In genomic region chr1:76634071-76634470, GRCm38 (mm10) we compare ENCODE assay signal across 18 mouse cellular contexts.
"Had no signal": no experiment of that assay in that cellular context is flagged by ENCODE, and none has a peak within 500 bp of the region (broad histone marks: within the 10 kb centered on the region; RNA-seq: fewer than 3 reads in every experiment).

No protein-coding gene starts in this region.

- H3K4me3 ChIP-seq: intestine, embryonic 15.5 days; kidney, embryonic 15.5 days; liver, embryonic 13.5 days; neural tube, embryonic 12.5 days; neural tube, embryonic 15.5 days had no signal

- H3K27ac ChIP-seq: intestine, embryonic 15.5 days; kidney, embryonic 15.5 days; liver, embryonic 13.5 days; neural tube, embryonic 12.5 days; neural tube, embryonic 15.5 days; stomach, postnatal 0 days had no signal

- DNase-seq: kidney, adult 11 months; kidney, adult 8-10 months; kidney, postnatal 10 days; kidney, postnatal 4 days; liver, embryonic 13.5 days; lung, adult 2 months; lung, postnatal 14 days; lung, postnatal 4 days; midbrain, embryonic 14.5 days; right cerebral cortex, adult 18-20 months; right cerebral cortex, postnatal 14 days; right cerebral cortex, postnatal 4 days; thymus, postnatal 25 days had no signal
